Mouse (Mus musculus) embryonic facial prominence, embryonic 14.5 days (tissue): Measurements from ENCODE around the gene Rbms1. TPM values are rescaled to one million over a fixed set of nuclear protein-coding genes. Genes with fewer than 3 reads are reported as not detected.

Experiments used
- ATAC-seq: fragments of 200-750 bp; cut with Nextera tagmentation; 2 replicates; pipeline ENCODE4 v1.8.0; 2017; ENCODE audit warnings: low read depth, moderate number of reproducible peaks, moderate TSS enrichment
- DNase-seq: peaks from one replicate; pipeline ENCODE4 v3.0.0-alpha.2; 2015; ENCODE audit warnings: low spot score
- H3K27ac ChIP-seq: fragments of 300-500 bp; sonication (generic); replicated peaks from 2 replicates; pipeline ENCODE4 v1.5.1; 2014; ENCODE audit warnings: low read depth, mild to moderate bottlenecking, low read length, moderate library complexity
- H3K27me3 ChIP-seq: fragments of 300-500 bp; sonication (generic); replicated peaks from 2 replicates; pipeline ENCODE4 v1.6.1; 2014; ENCODE audit warnings: low read length; ENCODE audit not compliant: control insufficient read depth, insufficient read depth
- H3K36me3 ChIP-seq: fragments of 300-500 bp; sonication (generic); 2 replicates; pipeline ENCODE4 v1.6.1; 2014; ENCODE audit warnings: low read length, mixed read lengths; ENCODE audit not compliant: control insufficient read depth, insufficient read depth
- H3K4me1 ChIP-seq: fragments of 300-500 bp; sonication (generic); 2 replicates; pipeline ENCODE4 v1.6.1; 2014; ENCODE audit warnings: antibody characterized with exemption, low read length; ENCODE audit not compliant: control insufficient read depth, insufficient read depth
- H3K4me2 ChIP-seq: fragments of 300-500 bp; sonication (generic); 2 replicates; pipeline ENCODE4 v1.6.1; 2014; ENCODE audit warnings: low read depth, mild to moderate bottlenecking, low read length, moderate library complexity, mixed read lengths
- H3K4me3 ChIP-seq: fragments of 300-500 bp; sonication (generic); 2 replicates; pipeline ENCODE4 v1.5.1; 2014; ENCODE audit warnings: low read depth, mild to moderate bottlenecking, low read length
- H3K9ac ChIP-seq: fragments of 300-500 bp; sonication (generic); 2 replicates; pipeline ENCODE4 v1.6.1; 2014; ENCODE audit warnings: low read depth, mild to moderate bottlenecking, low read length, moderate library complexity, mixed read lengths
- H3K9me3 ChIP-seq: fragments of 300-500 bp; sonication (generic); 2 replicates; pipeline ENCODE4 v1.6.1; 2016; ENCODE audit warnings: low read length; ENCODE audit not compliant: control insufficient read depth
- WGBS: fragments of 180-500 bp; shearing (Covaris S2); extraction: QIAGEN DNeasy Blood & Tissue Kit; methylation state at CpG from one replicate; pipeline ENCODE4 v1.1.7; 2014; 5-methylcytosine and 5-hydroxymethylcytosine counted together
- polyA plus RNA-seq: library from polyadenylated mRNA; unstranded; fragments of >200 nt; fragmentation: Nextera tagmentation; extraction: Ambion mirVana; gene quantifications from 2 replicates; pipeline ENCODE4 v1.2.1, GENCODE M21; 2014

Rbms1 gene
- polyA plus RNA-seq, 1 experiment from 2014 or later, result 101 TPM

DNA sequence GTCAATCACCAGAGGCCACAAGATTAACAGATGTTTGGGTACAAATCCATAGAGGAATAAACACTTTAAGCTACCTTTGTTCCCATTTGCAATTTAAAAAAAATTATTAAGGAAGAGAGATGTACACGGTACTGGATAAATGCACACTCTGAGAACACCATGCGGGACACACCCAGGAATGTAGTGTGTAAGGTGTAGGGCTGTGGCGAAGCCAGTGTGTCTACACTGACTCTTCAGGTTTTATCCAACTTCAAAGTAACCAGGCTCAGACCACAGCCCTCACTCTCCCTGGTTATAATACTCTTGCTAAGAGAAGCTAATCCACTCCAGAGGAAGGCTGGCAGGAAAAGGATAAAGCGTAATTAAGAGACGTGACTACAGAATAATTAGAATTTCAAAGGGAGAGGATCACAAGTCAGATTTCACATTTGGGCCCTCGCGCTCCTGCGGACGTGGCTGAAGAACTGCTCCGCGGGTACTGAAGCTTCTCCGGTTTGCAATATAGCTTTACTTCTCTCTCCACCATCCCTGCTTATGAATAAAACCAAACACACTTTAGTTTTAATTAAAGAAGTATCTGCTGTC, 161.3 kb downstream of the Rbms1 start:
- Histone ChIP-seq H3K4me2 (peak overlapping the region; percentile 35), H3K36me3 (no peaks in the 10 kb centered on the region), H3K9ac (no peak overlapping the region), H3K27ac (no peak overlapping the region), H3K27me3 (no peaks in the 10 kb centered on the region), H3K9me3 (no peaks in the 10 kb centered on the region), H3K4me3 (no peak overlapping the region; the same call in 1 of the 2 replicates), H3K4me1 (peaks cover 53% of the 10 kb centered on the region)
- DNase-seq, result no peak
- 44% methylated on average over 12 of the region's 12 CpGs for whole genome bisulfite sequencing
- ATAC-seq, result peak; percentile 31; the same call in 1 of the 2 replicates

DNA sequence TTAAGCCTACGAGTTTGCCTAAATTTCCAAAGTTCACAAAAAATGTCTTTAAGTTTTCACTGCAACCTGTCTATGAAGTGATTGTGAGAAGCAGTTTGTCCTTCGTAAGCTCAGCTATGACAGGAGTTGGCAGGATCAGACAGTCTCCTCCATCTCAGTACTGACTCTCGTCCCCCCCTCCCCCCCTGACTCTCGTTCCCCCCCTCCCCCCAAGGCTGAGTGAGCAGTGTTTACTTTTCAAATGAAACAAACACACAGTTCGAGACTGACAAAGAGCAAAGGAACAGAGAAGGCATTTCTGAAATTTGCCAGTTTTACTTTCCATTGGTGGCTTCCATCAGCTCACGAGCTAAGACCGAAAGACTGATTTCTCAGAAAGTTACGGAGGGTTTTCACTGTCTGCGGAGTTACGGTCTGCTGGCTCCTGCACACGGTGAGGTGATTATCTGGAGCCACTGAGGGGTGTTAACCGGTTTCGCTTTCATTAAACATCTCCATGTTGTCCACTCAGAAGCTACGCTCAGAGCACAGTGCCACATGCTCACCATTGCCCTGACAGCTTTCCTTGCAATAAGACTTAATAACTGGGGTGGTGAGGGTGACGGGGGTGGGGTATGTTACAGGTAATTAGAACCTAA, 162.0 kb downstream of the Rbms1 start:
- no peak overlapping the region; the same call in 1 of the 2 replicates for H3K4me3 ChIP-seq
- H3K4me1 ChIP-seq, result peaks cover 53% of the 10 kb centered on the region
- 35% methylated on average over 15 of the region's 15 CpGs for WGBS
- peak overlapping the region; percentile 35 for H3K4me2 ChIP-seq
- H3K27ac ChIP-seq, result no peak overlapping the region
- ATAC-seq, result peak; percentile 28; the same call in 1 of the 2 replicates
- DNase-seq, result no peak
- H3K27me3 ChIP-seq, result no peaks in the 10 kb centered on the region
- peaks cover 4% of the 10 kb centered on the region; the same call in 1 of the 2 replicates for H3K36me3 ChIP-seq
- H3K9ac ChIP-seq, result no peak overlapping the region
- no peaks in the 10 kb centered on the region for H3K9me3 ChIP-seq

DNA sequence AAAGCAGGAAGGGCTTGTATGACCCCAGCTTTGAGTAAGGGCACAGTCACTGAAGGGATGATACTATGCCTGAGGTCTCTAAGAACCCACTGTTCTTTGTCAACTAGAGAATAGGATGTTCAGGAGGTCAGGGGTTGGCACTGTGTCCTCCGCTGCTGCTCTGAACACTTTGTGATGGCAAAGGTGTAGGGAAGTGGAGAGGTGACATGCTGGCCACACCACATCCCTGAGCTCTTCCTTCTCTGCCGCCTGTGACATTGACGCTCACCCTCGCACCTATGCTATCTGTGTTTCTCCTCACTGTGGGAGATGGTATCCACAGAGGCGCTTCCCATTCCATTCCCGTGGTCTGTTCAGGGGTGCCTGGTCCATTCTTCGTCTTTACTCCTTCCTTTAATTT, 163.2 kb downstream of the Rbms1 start:
- H3K4me3 ChIP-seq, result no peak overlapping the region
- no peaks in the 10 kb centered on the region for H3K9me3 ChIP-seq
- H3K27me3 ChIP-seq, result no peaks in the 10 kb centered on the region
- peaks cover 48% of the 10 kb centered on the region for H3K4me1 ChIP-seq
- H3K27ac ChIP-seq, result no peak overlapping the region
- WGBS, result 83% methylated on average over 7 of the region's 7 CpGs
- H3K9ac ChIP-seq, result no peak overlapping the region
- H3K4me2 ChIP-seq, result no peak overlapping the region
- DNase-seq, result no peak
- no peak for ATAC-seq
- peaks cover 11% of the 10 kb centered on the region for H3K36me3 ChIP-seq

DNA sequence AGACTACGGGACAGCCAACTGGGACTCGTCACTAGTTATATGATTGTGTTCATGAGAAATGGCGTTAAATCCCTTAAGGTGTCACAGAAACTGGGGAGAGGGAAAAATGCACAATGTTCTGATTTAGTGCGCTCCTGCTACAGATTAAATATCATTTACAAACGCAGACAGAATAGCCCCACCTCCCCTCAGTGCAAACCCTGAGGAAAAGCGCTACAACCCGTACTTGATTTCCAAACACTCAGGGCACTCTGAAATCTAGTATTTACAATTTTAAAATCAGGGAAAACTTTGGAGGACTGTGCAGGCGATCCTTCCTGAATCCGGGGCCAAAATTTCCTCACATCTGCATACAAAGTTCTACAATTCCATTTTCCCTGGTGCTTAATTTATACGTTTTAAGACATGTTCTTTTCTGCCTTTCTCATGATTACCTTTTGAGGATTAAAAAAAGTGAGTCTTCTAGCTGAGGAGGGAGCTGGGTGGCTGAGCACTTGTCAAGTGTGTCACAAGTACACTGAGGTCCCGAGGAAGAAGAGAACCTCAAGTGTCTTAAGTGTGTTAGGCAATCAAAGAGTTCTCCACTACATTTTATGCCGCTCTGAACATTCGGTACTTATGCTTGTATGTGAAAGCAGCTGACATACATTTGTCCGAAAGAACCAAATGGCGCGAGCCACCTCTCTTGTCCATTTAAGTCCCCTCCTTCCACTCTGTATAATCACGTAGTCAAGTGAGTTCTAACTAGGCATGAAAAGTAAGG, 164.0 kb downstream of the Rbms1 start:
- no peak overlapping the region; the same call in 1 of the 2 replicates for H3K4me2 ChIP-seq
- no peaks in the 10 kb centered on the region for H3K27me3 ChIP-seq
- H3K4me3 ChIP-seq, result no peak overlapping the region
- H3K9ac ChIP-seq, result no peak overlapping the region
- no peak overlapping the region for H3K27ac ChIP-seq
- H3K9me3 ChIP-seq, result no peaks in the 10 kb centered on the region
- H3K4me1 ChIP-seq, result peaks cover 42% of the 10 kb centered on the region
- peaks cover 19% of the 10 kb centered on the region for H3K36me3 ChIP-seq
- 67% methylated on average over 17 of the region's 17 CpGs for WGBS
- DNase-seq (no peak), ATAC-seq (no peak)

DNA sequence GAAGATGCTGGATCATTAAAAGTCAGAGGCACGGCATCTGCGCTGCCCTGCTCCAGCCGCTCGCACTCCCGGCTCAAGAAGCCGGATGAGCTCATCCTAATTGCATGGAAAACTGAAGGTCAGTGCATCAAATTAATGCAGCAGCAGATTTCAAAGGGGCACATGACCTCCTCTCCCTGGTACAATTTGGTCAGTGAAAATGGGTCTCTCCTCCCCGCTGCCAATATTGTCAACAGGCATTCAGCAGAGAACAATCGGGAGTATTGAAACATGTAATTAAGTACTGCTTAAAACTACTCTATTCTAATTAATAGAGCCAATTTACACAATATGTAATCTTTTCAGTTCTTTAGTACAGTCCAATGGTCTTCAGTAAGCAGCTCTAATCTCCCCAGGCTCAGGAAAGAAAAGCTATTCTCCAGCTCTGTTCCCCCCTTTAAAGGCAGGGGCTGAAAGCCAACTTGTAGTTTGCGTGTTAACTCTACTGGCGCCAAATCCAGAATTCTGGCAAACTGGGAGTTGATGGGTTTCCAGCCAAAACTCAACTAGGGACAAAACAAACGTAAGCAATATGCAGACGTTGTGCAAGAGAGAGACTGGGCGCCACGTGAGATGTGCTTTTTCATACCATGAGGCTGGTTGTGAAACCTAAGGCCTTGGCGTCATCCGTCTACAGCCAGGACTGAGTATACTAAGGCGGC, 165.9 kb downstream of the Rbms1 start:
- Histone ChIP-seq H3K4me1 (peaks cover 30% of the 10 kb centered on the region), H3K36me3 (peaks cover 24% of the 10 kb centered on the region), H3K9ac (no peak overlapping the region), H3K27ac (no peak overlapping the region; the same call in 1 of the 2 replicates), H3K4me2 (no peak overlapping the region), H3K4me3 (no peak overlapping the region), H3K9me3 (no peaks in the 10 kb centered on the region), H3K27me3 (no peaks in the 10 kb centered on the region)
- WGBS, result 72% methylated on average over 17 of the region's 17 CpGs
- peak; percentile 65 for DNase-seq
- peak; percentile 50; the same call in 1 of the 2 replicates for ATAC-seq

DNA sequence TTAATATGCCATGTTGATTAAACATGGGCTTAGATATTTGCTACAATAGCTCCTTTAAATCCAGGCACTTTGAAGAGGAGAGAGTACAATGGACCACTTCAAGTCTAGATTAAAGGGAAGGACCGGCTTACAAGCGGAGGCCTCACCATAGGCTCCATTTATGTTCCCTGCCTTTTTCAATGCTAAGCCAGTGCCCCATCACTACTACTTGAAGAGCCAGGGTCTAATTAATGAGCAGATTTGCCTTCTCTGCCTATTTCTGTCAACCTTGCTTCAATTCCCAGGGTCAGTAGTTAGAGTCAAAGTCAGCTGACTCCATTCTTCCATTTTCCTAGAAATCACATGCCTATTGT, 166.4 kb downstream of the Rbms1 start:
- DNase-seq (no peak), ATAC-seq (peak; percentile 30; the same call in 1 of the 2 replicates)
- H3K4me1 ChIP-seq, result peaks cover 30% of the 10 kb centered on the region
- no peak overlapping the region for H3K9ac ChIP-seq
- WGBS, result 78% methylated on average over 2 of the region's 2 CpGs
- no peak overlapping the region for H3K4me2 ChIP-seq
- no peaks in the 10 kb centered on the region for H3K27me3 ChIP-seq
- no peak overlapping the region for H3K27ac ChIP-seq
- no peaks in the 10 kb centered on the region for H3K9me3 ChIP-seq
- no peak overlapping the region for H3K4me3 ChIP-seq
- peaks cover 28% of the 10 kb centered on the region for H3K36me3 ChIP-seq

DNA sequence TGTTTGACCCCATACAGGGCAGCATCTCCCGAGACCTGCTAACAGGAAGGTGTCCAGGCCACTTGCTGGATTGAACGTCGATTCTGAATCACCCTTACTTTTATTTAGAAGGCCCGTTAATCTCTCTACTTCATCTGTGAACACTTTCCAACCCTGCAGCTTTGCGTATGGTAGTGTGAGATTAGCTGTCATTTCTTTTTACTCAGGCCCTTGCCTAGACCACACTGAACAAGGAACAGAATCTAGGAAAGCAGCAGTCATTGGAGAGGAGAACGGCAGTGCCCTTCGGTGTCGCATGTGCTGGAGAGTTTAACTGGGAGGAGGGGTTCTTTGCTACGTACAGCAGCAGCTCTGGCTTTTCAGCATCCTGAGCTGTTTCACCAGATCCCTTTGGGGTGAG, 167.1 kb downstream of the Rbms1 start:
- DNase-seq, result no peak
- 70% methylated on average over 9 of the region's 9 CpGs for WGBS
- H3K9me3 ChIP-seq, result no peaks in the 10 kb centered on the region
- no peak overlapping the region for H3K4me2 ChIP-seq
- no peak for ATAC-seq
- peaks cover 25% of the 10 kb centered on the region for H3K4me1 ChIP-seq
- H3K4me3 ChIP-seq, result no peak overlapping the region
- H3K27me3 ChIP-seq, result no peaks in the 10 kb centered on the region
- peaks cover 31% of the 10 kb centered on the region for H3K36me3 ChIP-seq
- no peak overlapping the region for H3K9ac ChIP-seq
- no peak overlapping the region for H3K27ac ChIP-seq

DNA sequence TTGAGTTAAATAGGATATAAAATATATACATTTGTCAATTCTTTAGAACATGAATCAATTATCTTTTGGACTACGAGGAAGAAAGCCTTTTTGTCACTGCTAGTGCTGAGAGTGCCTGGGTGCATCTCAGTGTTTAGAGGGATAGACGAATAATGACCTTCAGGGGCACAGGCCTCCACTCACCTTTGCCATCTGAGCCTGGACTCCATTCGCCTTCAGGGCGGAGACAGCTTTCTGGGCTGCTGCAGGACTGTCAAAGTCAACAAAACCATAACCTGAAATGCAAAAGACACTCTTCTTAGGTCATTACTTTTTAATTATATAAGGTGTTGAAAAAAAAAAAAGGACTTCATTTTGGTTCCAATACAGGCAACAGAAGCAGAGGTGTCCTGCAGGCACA, 170.5 kb downstream of the Rbms1 start:
- no peak overlapping the region for H3K4me2 ChIP-seq
- WGBS, result 76% methylated on average over 4 of the region's 4 CpGs
- peaks cover 3% of the 10 kb centered on the region; the same call in 1 of the 2 replicates for H3K4me1 ChIP-seq
- peaks cover 42% of the 10 kb centered on the region for H3K36me3 ChIP-seq
- no peak overlapping the region for H3K27ac ChIP-seq
- H3K9me3 ChIP-seq, result no peaks in the 10 kb centered on the region
- ATAC-seq, result no peak
- H3K27me3 ChIP-seq, result no peaks in the 10 kb centered on the region
- H3K4me3 ChIP-seq, result no peak overlapping the region
- no peak for DNase-seq
- H3K9ac ChIP-seq, result no peak overlapping the region
